Mouse (Mus musculus) megakaryocyte, embryonic 14.5 days (primary cell): ENCODE data around the gene Ms4a15.

Experiments used
- FLI1 ChIP-seq: IDR thresholded peaks from 2 replicates; pipeline ENCODE4 v1.6.1; 2012; ENCODE audit warnings: low read length, inconsistent platforms, mixed read lengths
- GATA1 ChIP-seq: IDR thresholded peaks from 3 replicates; pipeline ENCODE4 v1.6.1; 2012; ENCODE audit warnings: mixed read lengths, low read length, inconsistent platforms, borderline replicate concordance

DNA sequence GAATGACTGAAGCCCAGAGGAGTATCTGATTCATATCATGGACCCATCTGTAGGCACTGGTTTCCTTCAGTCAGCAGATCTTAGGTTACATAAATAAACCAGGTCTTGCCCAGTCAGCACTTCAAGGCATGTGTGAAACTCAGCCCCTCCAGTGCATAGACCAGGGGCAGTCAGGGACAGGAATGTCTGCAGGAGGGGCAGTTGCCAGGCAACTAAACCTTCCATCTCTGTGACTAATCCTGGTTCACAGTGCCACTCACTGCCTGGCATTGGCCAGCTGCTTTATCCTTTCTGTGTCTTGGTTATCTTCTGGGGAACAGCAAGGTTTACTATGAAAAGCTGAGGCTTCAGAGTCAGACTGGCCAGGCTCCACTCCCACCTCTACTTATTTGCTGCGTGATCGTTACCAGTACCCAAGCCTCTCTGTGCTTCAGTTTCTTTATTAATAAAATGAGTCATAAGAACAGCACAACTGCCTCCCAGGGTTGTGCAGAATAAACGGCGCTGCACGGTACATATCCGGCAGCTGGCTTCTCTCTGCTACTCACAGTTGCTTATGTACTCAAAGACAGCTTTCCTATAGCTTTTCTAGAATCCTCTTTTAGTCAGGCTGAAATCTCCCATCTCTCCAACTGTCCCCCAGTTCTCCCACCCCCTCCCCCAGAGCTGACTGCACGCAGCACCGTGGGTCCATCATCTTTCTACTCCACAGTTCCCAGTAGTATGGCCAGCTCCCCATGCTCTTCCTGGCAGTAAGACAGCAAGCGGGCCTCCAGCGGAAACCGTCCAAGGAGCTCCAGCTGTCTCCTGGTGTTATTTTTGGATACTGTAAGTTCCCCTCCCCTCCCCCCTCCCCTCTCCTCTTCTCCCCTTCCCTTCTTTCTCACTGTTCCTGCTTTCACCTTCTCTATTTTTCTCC, 40.8 kb downstream of the Ms4a15 start:
- TF ChIP-seq FLI1 (no peak), GATA1 (no peak)
